Mouse (Mus musculus) cerebellum, adult 11 months (tissue): Measurements from ENCODE around the gene Pigu.

Experiments used
- DNase-seq: peaks from one replicate; pipeline ENCODE4 v3.0.0; 2022

Gene Pigu

DNA sequence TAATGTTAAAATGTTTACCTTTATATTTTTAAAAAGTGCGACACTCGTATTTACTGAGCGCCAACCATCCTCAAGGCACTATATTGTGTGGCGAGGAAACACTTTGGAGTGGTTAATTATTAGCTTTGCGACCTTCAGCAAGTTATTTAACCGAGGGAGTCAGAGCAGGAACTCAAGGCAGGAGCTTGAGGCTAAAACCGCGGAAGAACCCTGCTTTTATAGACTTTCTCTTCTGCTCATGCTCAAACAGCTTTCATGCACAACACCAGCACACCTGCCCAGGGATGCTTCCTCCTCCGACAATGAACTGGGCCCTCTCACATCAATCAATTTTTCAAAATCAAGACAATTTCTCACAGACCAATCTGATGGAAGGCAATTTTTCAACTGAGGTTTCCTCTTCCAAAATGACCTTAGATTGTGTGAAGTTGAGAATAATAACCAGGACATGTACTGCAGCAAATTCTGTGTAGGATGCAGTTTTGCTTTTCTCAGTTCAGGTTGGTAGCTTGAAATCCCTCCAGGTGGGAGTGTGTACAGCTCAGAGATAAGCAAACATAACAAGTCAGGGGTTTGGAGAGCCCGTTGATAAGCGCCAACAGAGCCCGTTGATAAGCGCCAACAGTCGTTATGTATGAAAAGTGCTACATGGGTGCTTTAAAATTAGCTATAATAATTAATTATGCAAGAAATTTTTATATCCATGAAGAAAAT, 613 bp upstream of the Pigu start:
- peak; percentile 12 for DNase-seq

GRCm38 (mm10) chr2:155354402-155354801, 2.8 kb downstream of the Pigu start:
- no peak for DNase-seq

- DNase-seq: no peak
Measured at GRCm38 (mm10) chr2:155346670-155347069, 10.6 kb downstream of the Pigu start.

- no peak for DNase-seq
Measured at GRCm38 (mm10) chr2:155340166-155340565, 17.1 kb downstream of the Pigu start.

- DNase-seq: no peak
Measured at GRCm38 (mm10) chr2:155336254-155336653, 21.0 kb downstream of the Pigu start.

- no peak for DNase-seq
Measured at GRCm38 (mm10) chr2:155335231-155335630, 22.0 kb downstream of the Pigu start.

DNA sequence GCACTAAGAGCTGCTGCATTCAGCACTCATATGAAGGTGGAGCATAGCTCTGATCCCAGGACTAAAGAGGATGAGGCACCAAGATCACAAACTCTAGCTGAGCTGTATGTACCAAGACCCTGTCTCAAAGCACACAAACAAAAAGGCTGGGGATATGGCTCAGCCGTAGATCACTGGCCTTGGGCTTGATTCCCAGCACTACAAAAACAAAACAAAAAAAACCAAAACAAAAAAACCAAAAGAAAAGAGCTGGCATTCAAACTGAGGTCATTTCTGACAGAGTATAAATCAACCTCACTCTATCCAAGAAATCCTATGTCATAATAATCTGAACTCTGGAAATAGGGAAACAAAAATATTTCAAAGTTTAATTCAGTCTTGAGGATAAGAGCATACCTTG, 23.8 kb downstream of the Pigu start:
- no peak for DNase-seq

DNA sequence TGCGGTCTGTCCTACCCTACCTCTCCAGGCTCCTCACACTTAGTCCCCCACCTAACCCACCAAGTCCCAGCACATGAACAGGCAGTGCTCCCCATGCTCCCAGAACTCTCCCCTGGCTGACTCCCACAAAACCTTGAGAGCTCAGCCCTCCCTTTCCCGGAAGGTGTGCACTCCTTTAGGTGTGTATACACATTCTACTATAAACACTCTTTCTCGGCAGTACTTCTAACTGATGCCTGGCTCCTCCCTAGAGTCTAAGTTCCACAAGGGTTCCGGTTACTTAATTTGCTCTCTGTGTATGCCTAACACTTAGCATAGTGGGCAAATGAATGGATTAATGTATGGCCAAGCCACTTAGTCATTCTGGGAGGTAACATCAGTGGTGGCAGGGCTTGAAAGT, 25.9 kb downstream of the Pigu start:
- DNase-seq: no peak

DNA sequence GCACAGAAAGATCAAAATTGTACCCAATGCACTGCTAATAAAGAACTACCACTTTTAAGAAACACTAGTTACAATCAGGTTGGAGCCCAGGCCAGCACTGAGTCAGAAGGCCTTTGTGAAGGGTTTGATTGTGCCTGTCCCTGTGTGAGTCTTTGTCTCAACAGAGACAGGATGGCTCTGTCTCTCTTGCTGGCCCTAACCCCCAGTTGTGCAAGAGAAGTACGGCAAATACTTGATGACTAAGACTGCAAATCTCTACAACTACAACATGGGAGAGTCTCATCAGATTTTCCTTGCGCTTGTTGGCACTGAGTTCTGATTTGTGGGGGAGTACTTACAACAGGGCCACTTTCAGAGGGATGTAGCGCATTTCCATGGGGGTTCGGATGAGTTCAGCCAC, 26.4 kb downstream of the Pigu start:
- DNase-seq: no peak

GRCm38 (mm10) chr2:155329707-155330106, 27.5 kb downstream of the Pigu start:
- no peak for DNase-seq

DNA sequence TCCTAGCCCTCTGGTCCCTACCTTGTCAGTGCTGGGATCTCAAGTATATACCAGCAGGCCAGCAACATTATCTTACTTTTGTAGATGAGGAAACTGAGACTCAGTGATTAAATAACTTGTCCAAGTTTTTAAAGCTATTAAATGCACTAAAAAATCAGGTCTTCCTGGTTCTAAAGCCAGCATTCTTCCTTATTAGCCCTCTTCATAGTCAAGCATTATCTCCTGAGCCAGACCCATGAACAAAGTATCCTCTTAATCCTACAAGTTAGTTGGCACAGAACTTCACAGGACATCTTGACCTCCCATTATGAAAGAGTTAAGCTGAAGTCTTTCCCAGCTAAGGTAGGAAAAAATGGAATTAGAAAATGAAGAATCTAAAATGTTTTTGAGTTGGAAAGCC, 28.3 kb downstream of the Pigu start:
- no peak for DNase-seq

DNA sequence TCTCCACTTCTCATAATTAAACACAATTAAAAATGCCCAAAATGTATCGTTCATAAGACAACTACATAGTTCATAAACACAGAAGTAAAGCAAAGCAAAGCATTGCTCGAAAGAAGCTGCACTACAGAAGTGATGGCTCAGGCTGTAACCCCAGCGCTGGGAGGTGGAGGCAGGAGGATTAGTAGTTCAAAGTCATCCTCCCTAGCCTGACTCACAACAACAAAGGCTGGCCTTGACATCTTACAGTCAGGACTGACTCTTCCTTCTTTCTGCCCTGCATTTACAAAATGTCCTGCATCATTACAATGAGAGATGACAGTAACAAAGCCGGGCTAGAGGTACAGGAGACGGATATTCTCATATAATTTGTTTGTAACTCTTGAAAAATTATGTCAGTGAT, 29.3 kb downstream of the Pigu start:
- no peak for DNase-seq

- DNase-seq: no peak
Measured at GRCm38 (mm10) chr2:155326001-155326400, 31.2 kb downstream of the Pigu start.

DNA sequence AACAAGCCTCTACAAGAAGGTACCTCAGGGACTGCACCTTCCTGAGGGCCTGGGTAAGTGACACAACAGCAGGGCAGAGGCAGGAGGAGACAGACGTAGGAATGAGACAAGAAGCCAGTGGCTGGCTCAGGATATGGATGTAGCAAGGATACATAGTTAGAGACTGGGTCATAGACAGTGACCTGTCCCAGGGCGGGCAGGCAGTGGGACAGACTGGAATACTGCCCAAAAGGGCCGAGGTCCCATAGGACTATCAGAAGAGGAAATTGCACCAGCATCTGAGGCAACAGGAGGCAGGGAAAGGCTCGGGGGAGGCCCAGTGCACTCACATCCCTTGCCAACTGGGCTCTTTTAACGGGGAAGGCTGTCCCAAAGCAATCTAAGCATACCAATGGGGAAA, 36.6 kb downstream of the Pigu start:
- no peak for DNase-seq

GRCm38 (mm10) chr2:155318618-155319017, 38.6 kb downstream of the Pigu start:
- no peak for DNase-seq

DNA sequence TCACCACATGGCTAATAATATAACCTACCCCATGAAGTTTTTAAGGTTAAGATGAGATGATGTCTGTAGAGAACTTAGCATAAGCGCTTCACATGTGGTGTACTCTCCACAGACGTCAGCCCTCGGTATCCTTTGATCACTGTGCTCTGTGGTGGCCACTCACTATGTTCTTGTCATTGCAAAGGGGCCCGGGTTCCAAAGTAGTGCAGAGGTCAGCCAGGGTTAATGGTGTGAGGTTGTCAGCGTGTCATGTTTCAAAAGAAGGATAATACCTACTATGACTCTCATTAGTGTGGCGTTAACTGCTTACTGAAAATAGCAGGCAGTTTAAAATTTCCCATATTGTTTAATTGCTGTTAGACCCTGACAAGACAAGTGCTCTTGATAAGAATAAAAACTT, 43.6 kb downstream of the Pigu start:
- DNase-seq: no peak

GRCm38 (mm10) chr2:155308936-155309592, 48.2 kb downstream of the Pigu start:
- no peak for DNase-seq

DNA sequence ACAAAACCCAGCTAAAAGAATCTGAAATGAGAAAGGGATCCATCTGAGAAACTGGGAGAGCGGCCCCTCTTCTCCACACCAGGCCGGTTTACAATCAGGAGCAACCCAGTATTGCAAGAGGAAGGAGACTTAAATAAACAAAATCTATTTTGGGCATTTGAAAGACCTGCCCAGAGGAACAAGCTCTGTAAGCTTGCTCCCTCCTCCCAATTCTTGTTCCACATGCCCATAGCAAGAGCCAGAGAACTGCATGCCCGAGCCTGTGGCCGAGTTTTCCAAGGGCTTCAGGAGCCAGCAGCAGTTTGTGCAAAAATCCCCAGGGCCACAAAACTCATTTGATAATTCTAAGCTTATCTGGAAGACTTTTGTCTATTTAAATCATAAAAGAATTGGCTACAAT, 57.7 kb downstream of the Pigu start:
- no peak for DNase-seq

GRCm38 (mm10) chr2:155295453-155295852, 61.8 kb downstream of the Pigu start:
- no peak for DNase-seq

- no peak for DNase-seq
Measured at GRCm38 (mm10) chr2:155293946-155294345, 63.3 kb downstream of the Pigu start.

DNA sequence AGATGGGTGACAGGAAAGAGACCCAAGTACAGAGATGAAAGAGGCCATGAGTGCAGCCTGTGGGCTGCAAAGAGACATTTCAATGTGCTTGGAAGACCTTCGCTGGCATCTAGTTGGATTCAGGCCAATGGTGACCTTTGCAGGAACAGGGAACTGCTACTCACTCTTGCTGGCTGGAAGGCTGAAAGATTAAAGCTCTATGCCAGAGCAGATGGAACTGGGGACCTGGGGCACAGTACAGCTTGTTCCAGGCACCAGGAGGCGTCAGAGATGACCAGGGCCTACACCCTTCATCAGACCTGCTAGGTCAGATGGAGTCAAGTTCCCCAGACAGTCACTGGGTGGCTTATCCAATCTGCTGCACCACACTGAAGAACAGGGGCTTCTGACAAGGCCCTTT, 63.8 kb downstream of the Pigu start:
- peak; percentile 40 for DNase-seq

- no peak for DNase-seq
Measured at GRCm38 (mm10) chr2:155290066-155290465, 67.2 kb downstream of the Pigu start.

- no peak for DNase-seq
Measured at GRCm38 (mm10) chr2:155287456-155288250, 69.6 kb downstream of the Pigu start.

DNA sequence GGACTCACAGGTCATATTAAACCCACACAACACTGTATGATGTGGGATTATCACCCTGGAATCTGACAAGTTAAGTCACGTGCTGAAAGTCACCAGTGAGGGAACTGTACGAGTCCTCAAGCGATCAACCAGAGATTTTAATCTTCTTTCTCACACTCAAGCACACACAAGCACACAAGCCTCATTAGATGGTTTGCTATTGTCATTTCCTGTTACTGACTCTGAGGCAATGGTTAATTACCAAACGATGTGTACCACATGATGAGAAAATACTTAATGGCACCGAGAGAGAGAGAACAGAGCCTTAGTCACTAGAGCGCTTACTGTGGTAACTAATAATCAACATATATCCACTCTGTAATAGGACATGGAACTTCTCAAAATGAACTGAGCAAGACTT, 71.5 kb downstream of the Pigu start:
- DNase-seq: no peak
